Mouse (Mus musculus): ENCODE data around the gene Gpr137.

DNA sequence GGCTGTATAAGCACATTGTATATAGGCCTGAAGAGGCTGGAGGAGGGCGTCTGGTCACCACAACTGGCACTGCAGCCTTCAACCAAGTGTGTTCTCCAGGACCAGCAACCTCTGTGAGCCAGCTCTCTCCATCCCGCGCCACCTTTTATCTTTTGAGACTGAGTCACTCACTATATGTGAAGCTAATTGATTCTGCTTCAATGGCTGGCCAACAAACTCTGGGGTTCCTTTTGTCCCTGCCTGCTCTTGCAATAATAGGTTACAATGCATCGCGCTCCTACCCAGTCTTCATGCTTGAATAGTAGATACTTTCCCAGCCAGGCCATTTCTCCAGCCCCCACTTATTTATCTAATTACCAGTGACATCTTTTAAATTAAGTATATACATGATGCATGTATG is 41.3 kb upstream of the Gpr137 start:
- no peak for TF ChIP-seq CTCF (IDR thresholded peaks at IDR 0.05; ENCODE audit: low read depth, low read length)
- TF ChIP-seq EP300 (IDR thresholded peaks at IDR 0.05; ENCODE audit: insufficient read depth, low read depth, low read length) = no peak
- TF ChIP-seq POLR2A (IDR thresholded peaks at IDR 0.05; ENCODE audit: insufficient read depth, low read length) = no peak
